ENCODE assay signal across 18 mouse cellular contexts in the genomic region with DNA sequence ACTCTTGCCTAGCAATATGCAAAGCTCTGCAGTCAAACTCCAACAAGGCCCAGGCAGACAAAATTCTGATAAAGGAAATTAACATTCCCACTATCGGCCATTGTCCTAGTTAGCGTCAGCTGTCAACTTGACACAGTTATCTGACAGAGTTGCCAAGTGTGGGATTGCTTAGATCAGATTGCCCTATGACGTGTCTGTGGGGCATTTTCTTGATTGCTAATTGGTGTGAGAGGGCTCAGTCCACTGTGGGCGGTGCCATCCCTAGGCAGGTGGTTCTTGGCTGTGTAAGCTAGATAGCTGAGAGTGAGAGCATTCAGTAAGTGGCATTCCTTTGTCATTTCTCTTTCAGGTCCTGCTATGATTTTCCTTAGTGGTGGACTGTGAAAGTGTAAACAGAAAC.
"Had no signal": no experiment of that assay in that cellular context is flagged by ENCODE, and none has a peak within 500 bp of the region (broad histone marks: within the 10 kb centered on the region; RNA-seq: fewer than 3 reads in every experiment).

No protein-coding gene starts in this region.

- H3K4me2 ChIP-seq: liver, embryonic 12.5 days; liver, embryonic 15.5 days; lung, embryonic 15.5 days; midbrain, embryonic 12.5 days; midbrain, embryonic 15.5 days; neural tube, embryonic 13.5 days; stomach, embryonic 15.5 days had no signal

- H3K4me3 ChIP-seq: liver, embryonic 12.5 days; liver, embryonic 15.5 days; lung, embryonic 15.5 days; midbrain, embryonic 12.5 days; midbrain, embryonic 15.5 days; neural tube, embryonic 13.5 days; stomach, embryonic 15.5 days had no signal

- H3K27ac ChIP-seq: kidney, postnatal 0 days; liver, embryonic 12.5 days; liver, embryonic 15.5 days; lung, embryonic 15.5 days; midbrain, embryonic 12.5 days; midbrain, embryonic 15.5 days; neural tube, embryonic 13.5 days; stomach, embryonic 15.5 days had no signal

- H3K36me3 ChIP-seq: liver, embryonic 12.5 days; liver, embryonic 15.5 days; lung, embryonic 15.5 days; midbrain, embryonic 12.5 days; midbrain, embryonic 15.5 days; neural tube, embryonic 13.5 days; stomach, embryonic 15.5 days had no signal

- ATAC-seq: liver, embryonic 12.5 days; midbrain, embryonic 15.5 days had no signal

- DNase-seq: kidney, adult 18-20 months; kidney, adult 9 months; kidney, postnatal 25 days; lung, adult 18-20 months; lung, postnatal 10 days; lung, postnatal 36 days; retina, postnatal 1 day; right cerebral cortex, postnatal 25 days; spleen, adult 18-20 months; thymus, postnatal 25 days had no signal

- H3K27me3 ChIP-seq: liver, embryonic 12.5 days; liver, embryonic 15.5 days; lung, embryonic 15.5 days; midbrain, embryonic 12.5 days; midbrain, embryonic 15.5 days; neural tube, embryonic 13.5 days; stomach, embryonic 15.5 days had no signal

- H3K9me3 ChIP-seq: liver, embryonic 12.5 days; liver, embryonic 15.5 days; lung, embryonic 15.5 days; midbrain, embryonic 12.5 days; midbrain, embryonic 15.5 days; neural tube, embryonic 13.5 days; stomach, embryonic 15.5 days had no signal

- H3K9ac ChIP-seq: liver, embryonic 12.5 days; liver, embryonic 15.5 days; lung, embryonic 15.5 days; midbrain, embryonic 12.5 days; midbrain, embryonic 15.5 days; neural tube, embryonic 13.5 days; stomach, embryonic 15.5 days had no signal

- H3K4me1 ChIP-seq: lung, embryonic 15.5 days; midbrain, embryonic 12.5 days; midbrain, embryonic 15.5 days; neural tube, embryonic 13.5 days; stomach, embryonic 15.5 days had no signal
